In genomic region chr14:118848171-118848570, GRCm38 (mm10) we compare ENCODE assay signal across 26 mouse cellular contexts.
DNase-seq lines count a peak whose midpoint lies in the region; ATAC-seq lines count a peak whose summit lies in the region.
"Had no signal": no experiment of that assay in that cellular context is flagged by ENCODE, and none has a peak within 500 bp of the region (broad histone marks: within the 10 kb centered on the region; RNA-seq: fewer than 3 reads in every experiment).

No protein-coding gene starts in this region.

- no peak overlapping the region for H3K4me2 ChIP-seq in lung, embryonic 16.5 days (ENCODE audit: low read depth, low read length)
- H3K4me2 ChIP-seq in hindbrain, embryonic 16.5 days (ENCODE audit: low read length): no peak overlapping the region
- H3K4me2 ChIP-seq: embryonic facial prominence, embryonic 15.5 days; heart, embryonic 15.5 days; hindbrain, embryonic 13.5 days; limb, embryonic 12.5 days; midbrain, embryonic 13.5 days had no signal

- no peaks in the 10 kb centered on the region for H3K36me3 ChIP-seq in lung, embryonic 16.5 days (ENCODE audit: control insufficient read depth, insufficient read depth, low read length)
- H3K36me3 ChIP-seq in hindbrain, embryonic 16.5 days (ENCODE audit: control insufficient read depth, insufficient read depth, low read length): no peaks in the 10 kb centered on the region
- H3K36me3 ChIP-seq: embryonic facial prominence, embryonic 15.5 days; heart, embryonic 15.5 days; hindbrain, embryonic 13.5 days; limb, embryonic 12.5 days; midbrain, embryonic 13.5 days had no signal

- H3K9me3 ChIP-seq in lung, embryonic 16.5 days (ENCODE audit: control insufficient read depth, low read length): no peaks in the 10 kb centered on the region
- H3K9me3 ChIP-seq in hindbrain, embryonic 16.5 days (ENCODE audit: control insufficient read depth, low read length): no peaks in the 10 kb centered on the region
- H3K9me3 ChIP-seq: embryonic facial prominence, embryonic 15.5 days; heart, embryonic 15.5 days; hindbrain, embryonic 13.5 days; limb, embryonic 12.5 days; midbrain, embryonic 13.5 days had no signal

- peak; percentile 13 for DNase-seq in NIH3T3 (ENCODE audit: low read depth)
- peak; percentile 58 for DNase-seq in gonadal fat pad, adult 2 months (ENCODE audit: low read depth)
- peak; percentile 22 to 43 for DNase-seq in lung, postnatal 4 days
- DNase-seq in cerebellum, adult 18-20 months: no peak
- DNase-seq in embryo, embryonic 10.5 days (ENCODE audit: low spot score): no peak
- no peak for DNase-seq in gastrocnemius, postnatal 10 days
- DNase-seq: adrenal gland, adult 8-10 months; cerebellum, adult 11-12 months; cerebellum, postnatal 36 days; gastrocnemius, postnatal 36 days; heart, postnatal 36 days; kidney, postnatal 25 days; layer of hippocampus, postnatal 36 days; right cerebral cortex, postnatal 14 days; thymus, adult 18-20 months; thymus, postnatal 4 days had no signal

- no peak overlapping the region for H3K4me3 ChIP-seq in lung, embryonic 16.5 days (ENCODE audit: low read length)
- no peak overlapping the region for H3K4me3 ChIP-seq in hindbrain, embryonic 16.5 days (ENCODE audit: low read length)
- H3K4me3 ChIP-seq: embryonic facial prominence, embryonic 15.5 days; heart, embryonic 15.5 days; hindbrain, embryonic 13.5 days; layer of hippocampus, adult 2 months; limb, embryonic 12.5 days; midbrain, embryonic 13.5 days had no signal

- no peak overlapping the region for H3K9ac ChIP-seq in lung, embryonic 16.5 days (ENCODE audit: low read length)
- H3K9ac ChIP-seq in hindbrain, embryonic 16.5 days (ENCODE audit: low read depth, low read length): no peak overlapping the region
- H3K9ac ChIP-seq: embryonic facial prominence, embryonic 15.5 days; heart, embryonic 15.5 days; hindbrain, embryonic 13.5 days; limb, embryonic 12.5 days; liver, embryonic 14.5 days; midbrain, embryonic 13.5 days had no signal

- peak overlapping the region; percentile 87 for H3K27ac ChIP-seq in lung, embryonic 16.5 days (ENCODE audit: low read length)
- H3K27ac ChIP-seq in hindbrain, embryonic 16.5 days (ENCODE audit: low read depth, low read length): no peak overlapping the region
- H3K27ac ChIP-seq: embryonic facial prominence, embryonic 15.5 days; heart, embryonic 15.5 days; hindbrain, embryonic 13.5 days; layer of hippocampus, adult 2 months; limb, embryonic 12.5 days; liver, embryonic 14.5 days; midbrain, embryonic 13.5 days had no signal

- 46% methylated on average over 7 of the region's 7 CpGs for WGBS in lung, embryonic 16.5 days
- WGBS in hindbrain, embryonic 16.5 days: 85% methylated on average over 7 of the region's 7 CpGs

- peak; percentile 85 for ATAC-seq in lung, embryonic 16.5 days (ENCODE audit: low read depth)
- ATAC-seq in hindbrain, embryonic 16.5 days: no peak
- ATAC-seq: forebrain, embryonic 16.5 days; midbrain, embryonic 13.5 days had no signal

- peaks cover 13% of the 10 kb centered on the region for H3K4me1 ChIP-seq in lung, embryonic 16.5 days (replicated peaks; ENCODE audit: control insufficient read depth, insufficient read depth, low read length)
- no peaks in the 10 kb centered on the region for H3K4me1 ChIP-seq in hindbrain, embryonic 16.5 days (ENCODE audit: control insufficient read depth, insufficient read depth, low read depth, low read length)
- H3K4me1 ChIP-seq: embryonic facial prominence, embryonic 15.5 days; heart, embryonic 15.5 days; hindbrain, embryonic 13.5 days; midbrain, embryonic 13.5 days had no signal

- H3K27me3 ChIP-seq in lung, embryonic 16.5 days (ENCODE audit: control insufficient read depth, insufficient read depth, low read depth, low read length): no peaks in the 10 kb centered on the region
- H3K27me3 ChIP-seq in hindbrain, embryonic 16.5 days (replicated peaks; ENCODE audit: control insufficient read depth, insufficient read depth, low read length): no peaks in the 10 kb centered on the region
- H3K27me3 ChIP-seq: embryonic facial prominence, embryonic 15.5 days had no signal

Comparison
In these comparisons a context has a peak if more than half of its experiments do, and no peak if none do; other contexts are left out.
1. DNase-seq: peak in NIH3T3 (single experiment), gonadal fat pad, adult 2 months (single experiment) and lung, postnatal 4 days (2 of 2); none in cerebellum, adult 18-20 months (0 of 2), embryo, embryonic 10.5 days (single experiment) and gastrocnemius, postnatal 10 days (single experiment).